Mouse (Mus musculus) heart, postnatal 0 days (tissue): Measurements from ENCODE around the gene Cep70. TPM values are rescaled to one million over a fixed set of nuclear protein-coding genes. Genes with fewer than 3 reads are reported as not detected.

Source experiments
- ATAC-seq: fragments of 200-750 bp; cut with Nextera tagmentation; 2 replicates; pipeline ENCODE4 v1.8.0; 2017; ENCODE audit warnings: low read depth, moderate number of reproducible peaks, moderate library complexity; ENCODE audit not compliant: insufficient read depth
- DNase-seq: peaks from one replicate; pipeline ENCODE4 v3.0.0-alpha.2; 2016; ENCODE audit warnings: low spot score
- H3K27ac ChIP-seq: fragments of 300-500 bp; sonication (generic); 2 replicates; pipeline ENCODE4 v1.5.1; 2014; ENCODE audit warnings: low read depth, mild to moderate bottlenecking
- H3K27me3 ChIP-seq: fragments of 300-500 bp; sonication (generic); 2 replicates; pipeline ENCODE4 v1.6.1; 2014; ENCODE audit warnings: low read length, mixed read lengths; ENCODE audit not compliant: control insufficient read depth, insufficient read depth
- H3K36me3 ChIP-seq: fragments of 300-500 bp; sonication (generic); replicated peaks from 2 replicates; pipeline ENCODE4 v1.6.1; 2014; ENCODE audit warnings: low read length, mixed read lengths; ENCODE audit not compliant: control insufficient read depth, insufficient read depth
- H3K4me1 ChIP-seq: fragments of 300-500 bp; sonication (generic); 2 replicates; pipeline ENCODE4 v1.6.1; 2014; ENCODE audit warnings: antibody characterized with exemption; ENCODE audit not compliant: control insufficient read depth, insufficient read depth
- H3K4me2 ChIP-seq: fragments of 300-500 bp; sonication (generic); 2 replicates; pipeline ENCODE4 v1.6.1; 2014; ENCODE audit warnings: low read depth, mild to moderate bottlenecking, low read length, moderate library complexity
- H3K4me3 ChIP-seq: fragments of 300-500 bp; sonication (generic); 2 replicates; pipeline ENCODE4 v1.5.1; 2014; ENCODE audit warnings: low read depth, low read length
- H3K9ac ChIP-seq: fragments of 300-500 bp; sonication (generic); replicated peaks from 2 replicates; pipeline ENCODE4 v1.6.1; 2014; ENCODE audit warnings: low read depth, low read length, mixed read lengths
- H3K9me3 ChIP-seq: fragments of 300-500 bp; sonication (generic); replicated peaks from 2 replicates; pipeline ENCODE4 v1.6.1; 2016; ENCODE audit warnings: low read length; ENCODE audit not compliant: control insufficient read depth
- CTCF ChIP-seq: IDR thresholded peaks from 2 replicates; pipeline ENCODE4 v1.5.1; 2016; ENCODE audit warnings: antibody characterized with exemption, control low read depth, low read depth
- EP300 ChIP-seq: IDR thresholded peaks from 2 replicates; pipeline ENCODE4 v1.6.1; 2016; ENCODE audit warnings: antibody characterized with exemption, low read depth
- WGBS: fragments of 180-500 bp; shearing (Covaris S2); extraction: QIAGEN DNeasy Blood & Tissue Kit; methylation state at CpG from one replicate; pipeline ENCODE4 v1.1.7; 2014; 5-methylcytosine and 5-hydroxymethylcytosine counted together
- polyA plus RNA-seq: library from polyadenylated mRNA; unstranded; fragments of >200 nt; fragmentation: Nextera tagmentation; extraction: Ambion mirVana; gene quantifications from 2 replicates; pipeline ENCODE4 v1.2.1, GENCODE M21; 2015
- total RNA-seq: library from RNA; depleted of rRNA; stranded (reverse); fragments of >200 nt; gene quantifications from 2 replicates; pipeline ENCODE4 v1.2.3, GENCODE M21; 2014; ENCODE audit warnings: low replicate concordance; rRNA removed

Gene Cep70
- total RNA-seq (9.2 and 68.0 TPM in 2 replicates), polyA plus RNA-seq (15.5 and 16.1 TPM in 2 replicates)

- Histone ChIP-seq H3K4me2 (peak within 1 kb of the TSS; percentile 74), H3K9ac (peak within 1 kb of the TSS; percentile 84), H3K27ac (peak within 1 kb of the TSS; percentile 62), H3K36me3 (0 out of 2 replicates have a peak, but pooled peaks cover 3% of the 10 kb centered on the region), H3K27me3 (no peaks in the 10 kb centered on the region), H3K9me3 (no peaks in the 10 kb centered on the region), H3K4me1 (no peaks in the 10 kb centered on the region; the same call in 1 of the 2 replicates), H3K4me3 (peak within 1 kb of the TSS; percentile 95)
- DNase-seq (peak; percentile 93), ATAC-seq (peak; percentile 98)
- under 1% methylated on average over 62 of the region's 66 CpGs for WGBS
- TF ChIP-seq EP300 (no peak), CTCF (no peak)
These were observed at the start of gene Cep70 for GRCm38 (mm10) chr9:99243190-99243894. Cep70 (plus strand) TSS chr9:99243367.

GRCm38 (mm10) chr9:99212643-99213042 is 30.5 kb upstream of the Cep70 start:
- H3K36me3 ChIP-seq = no peaks in the 10 kb centered on the region
- no peaks in the 10 kb centered on the region for H3K4me1 ChIP-seq
- no peak overlapping the region for H3K4me2 ChIP-seq
- no peak overlapping the region for H3K9ac ChIP-seq
- no peaks in the 10 kb centered on the region for H3K9me3 ChIP-seq
- H3K27ac ChIP-seq = no peak overlapping the region
- TF ChIP-seq CTCF (no peak), EP300 (no peak)
- no peak for ATAC-seq
- H3K27me3 ChIP-seq = no peaks in the 10 kb centered on the region
- DNase-seq = no peak
- H3K4me3 ChIP-seq = no peak overlapping the region
- WGBS = 63% methylated on average over 2 of the region's 2 CpGs

- H3K9ac ChIP-seq = no peak overlapping the region
- 49% methylated on average over 2 of the region's 2 CpGs for whole genome bisulfite sequencing
- H3K4me2 ChIP-seq = no peak overlapping the region
- no peak overlapping the region for H3K27ac ChIP-seq
- H3K36me3 ChIP-seq = no peaks in the 10 kb centered on the region
- no peak for ATAC-seq
- TF ChIP-seq CTCF = no peak
- TF ChIP-seq EP300 = no peak
- DNase-seq = no peak
- no peak overlapping the region for H3K4me3 ChIP-seq
- H3K9me3 ChIP-seq = no peaks in the 10 kb centered on the region
- no peaks in the 10 kb centered on the region for H3K4me1 ChIP-seq
- H3K27me3 ChIP-seq = no peaks in the 10 kb centered on the region
These were observed 27.0 kb upstream of the Cep70 start for GRCm38 (mm10) chr9:99216182-99216581.

- Histone ChIP-seq H3K4me2 (no peak overlapping the region), H3K27ac (no peak overlapping the region), H3K4me1 (no peaks in the 10 kb centered on the region), H3K36me3 (no peaks in the 10 kb centered on the region), H3K9me3 (no peaks in the 10 kb centered on the region), H3K9ac (no peak overlapping the region), H3K4me3 (no peak overlapping the region), H3K27me3 (no peaks in the 10 kb centered on the region)
- TF ChIP-seq EP300 = no peak
- 0 out of 2 replicates have a peak, but pooled peaks have one; percentile 2 for TF ChIP-seq CTCF
- ATAC-seq (peak; percentile 84), DNase-seq (peak; percentile 59)
- WGBS = 9% methylated on average over 6 of the region's 6 CpGs
These were observed 25.0 kb upstream of the Cep70 start for GRCm38 (mm10) chr9:99217999-99218719.

GRCm38 (mm10) chr9:99221636-99222035 is 21.5 kb upstream of the Cep70 start:
- Histone ChIP-seq H3K27ac (no peak overlapping the region), H3K4me1 (no peaks in the 10 kb centered on the region), H3K9me3 (no peaks in the 10 kb centered on the region), H3K4me2 (no peak overlapping the region), H3K4me3 (no peak overlapping the region), H3K27me3 (no peaks in the 10 kb centered on the region), H3K9ac (no peak overlapping the region), H3K36me3 (no peaks in the 10 kb centered on the region)
- TF ChIP-seq CTCF (no peak), EP300 (no peak)
- ATAC-seq (no peak), DNase-seq (no peak)
- 75% methylated on average over 4 of the region's 4 CpGs for WGBS
